Mouse (Mus musculus) embryonic facial prominence, embryonic 14.5 days (tissue): ENCODE results near the gene Sgms1. TPM values are rescaled to one million over a fixed set of nuclear protein-coding genes. Genes with fewer than 3 reads are reported as not detected.
A peak's percentile ranks its signal among the peaks of the same experiment; 100 is the strongest.

Experiments used
- ATAC-seq: fragments of 200-750 bp; cut with Nextera tagmentation; 2 replicates; pipeline ENCODE4 v1.8.0; 2017; ENCODE audit warnings: low read depth, moderate number of reproducible peaks, moderate TSS enrichment
- DNase-seq: peaks from one replicate; pipeline ENCODE4 v3.0.0-alpha.2; 2015; ENCODE audit warnings: low spot score
- H3K27ac ChIP-seq: fragments of 300-500 bp; sonication (generic); replicated peaks from 2 replicates; pipeline ENCODE4 v1.5.1; 2014; ENCODE audit warnings: low read depth, mild to moderate bottlenecking, low read length, moderate library complexity
- H3K27me3 ChIP-seq: fragments of 300-500 bp; sonication (generic); replicated peaks from 2 replicates; pipeline ENCODE4 v1.6.1; 2014; ENCODE audit warnings: low read length; ENCODE audit not compliant: control insufficient read depth, insufficient read depth
- H3K36me3 ChIP-seq: fragments of 300-500 bp; sonication (generic); 2 replicates; pipeline ENCODE4 v1.6.1; 2014; ENCODE audit warnings: low read length, mixed read lengths; ENCODE audit not compliant: control insufficient read depth, insufficient read depth
- H3K4me1 ChIP-seq: fragments of 300-500 bp; sonication (generic); 2 replicates; pipeline ENCODE4 v1.6.1; 2014; ENCODE audit warnings: antibody characterized with exemption, low read length; ENCODE audit not compliant: control insufficient read depth, insufficient read depth
- H3K4me2 ChIP-seq: fragments of 300-500 bp; sonication (generic); 2 replicates; pipeline ENCODE4 v1.6.1; 2014; ENCODE audit warnings: low read depth, mild to moderate bottlenecking, low read length, moderate library complexity, mixed read lengths
- H3K4me3 ChIP-seq: fragments of 300-500 bp; sonication (generic); 2 replicates; pipeline ENCODE4 v1.5.1; 2014; ENCODE audit warnings: low read depth, mild to moderate bottlenecking, low read length
- H3K9ac ChIP-seq: fragments of 300-500 bp; sonication (generic); 2 replicates; pipeline ENCODE4 v1.6.1; 2014; ENCODE audit warnings: low read depth, mild to moderate bottlenecking, low read length, moderate library complexity, mixed read lengths
- H3K9me3 ChIP-seq: fragments of 300-500 bp; sonication (generic); 2 replicates; pipeline ENCODE4 v1.6.1; 2016; ENCODE audit warnings: low read length; ENCODE audit not compliant: control insufficient read depth
- WGBS: fragments of 180-500 bp; shearing (Covaris S2); extraction: QIAGEN DNeasy Blood & Tissue Kit; methylation state at CpG from one replicate; pipeline ENCODE4 v1.1.7; 2014; 5-methylcytosine and 5-hydroxymethylcytosine counted together
- polyA plus RNA-seq: library from polyadenylated mRNA; unstranded; fragments of >200 nt; fragmentation: Nextera tagmentation; extraction: Ambion mirVana; gene quantifications from 2 replicates; pipeline ENCODE4 v1.2.1, GENCODE M21; 2014

Sgms1 gene
- polyA plus RNA-seq: 29.7 and 31.3 TPM in 2 replicates

- peak within 1 kb of the TSS; percentile 87 for H3K4me3 ChIP-seq
- H3K4me1 ChIP-seq: no peaks in the 10 kb centered on the region
- no peaks in the 10 kb centered on the region for H3K27me3 ChIP-seq
- DNase-seq (peak; percentile 97), ATAC-seq (peak; percentile 96)
- no peaks in the 10 kb centered on the region for H3K9me3 ChIP-seq
- peak within 1 kb of the TSS; percentile 90 for H3K4me2 ChIP-seq
- 0% methylated on average over 21 of the region's 68 CpGs for WGBS
- H3K27ac ChIP-seq: peak within 1 kb of the TSS; percentile 95
- H3K36me3 ChIP-seq: no peaks in the 10 kb centered on the region
- peak within 1 kb of the TSS; percentile 86 for H3K9ac ChIP-seq
These were observed at the start of gene Sgms1 for GRCm38 (mm10) chr19:32389001-32389871. Gene Sgms1 (minus strand): TSS chr19:32389714.

- H3K9ac ChIP-seq: no peak overlapping the region
- WGBS: 83% methylated on average over 3 of the region's 3 CpGs
These were observed 36.3 kb upstream of the Sgms1 start for GRCm38 (mm10) chr19:32425856-32426255.

DNA sequence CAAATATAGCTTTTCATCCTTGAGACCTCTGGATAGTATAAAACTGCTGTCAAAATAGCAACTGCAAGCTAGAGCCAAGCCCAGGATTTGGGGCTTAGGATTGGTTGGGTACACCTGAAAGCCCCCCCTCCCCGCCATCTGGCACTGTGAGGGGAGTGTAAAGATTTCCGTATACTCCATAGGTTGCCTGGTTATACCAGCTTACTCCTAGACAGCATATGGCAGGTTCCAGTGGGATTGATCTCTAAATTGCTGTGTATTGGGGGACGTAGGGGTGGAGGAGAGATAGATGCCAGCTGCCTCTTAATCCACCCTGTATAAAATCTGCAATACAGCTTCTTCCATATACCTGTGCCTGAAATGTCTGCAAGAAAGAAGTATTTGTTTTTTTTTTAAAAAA, 35.2 kb upstream of the Sgms1 start:
- H3K9me3 ChIP-seq: no peaks in the 10 kb centered on the region
- ATAC-seq (0 out of 2 replicates have a peak, but pooled peaks have one; percentile 26), DNase-seq (no peak)

More at GRCm38 (mm10) chr19:32425856-32426255, 36.3 kb upstream of the Sgms1 start:
- no peaks in the 10 kb centered on the region for H3K9me3 ChIP-seq
- H3K4me1 ChIP-seq: no peaks in the 10 kb centered on the region
- no peak overlapping the region for H3K4me2 ChIP-seq
- no peak overlapping the region for H3K4me3 ChIP-seq
- no peak overlapping the region for H3K27ac ChIP-seq
- no peaks in the 10 kb centered on the region for H3K27me3 ChIP-seq
- ATAC-seq (no peak), DNase-seq (no peak)
- H3K36me3 ChIP-seq: no peaks in the 10 kb centered on the region

DNA sequence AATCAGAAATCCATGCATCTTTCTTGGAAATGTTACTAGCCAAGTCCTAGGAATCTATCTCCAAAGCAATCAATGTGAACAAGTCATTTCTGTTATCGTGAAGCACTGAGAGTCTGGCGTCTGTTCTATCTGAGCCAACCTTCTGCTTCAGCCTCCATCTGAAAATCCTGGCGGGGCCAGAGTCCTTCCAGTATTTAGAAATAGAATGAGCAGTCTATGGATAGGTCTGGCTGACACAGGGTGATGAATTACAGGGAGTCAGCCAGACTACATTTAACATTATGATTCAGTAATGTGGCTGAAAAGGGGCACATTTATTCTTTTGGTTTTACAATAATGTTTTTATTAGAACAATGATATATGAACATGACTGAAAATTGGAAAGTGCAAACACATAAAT, 29.6 kb upstream of the Sgms1 start:
- Histone ChIP-seq H3K36me3 (no peaks in the 10 kb centered on the region), H3K9me3 (no peaks in the 10 kb centered on the region), H3K4me1 (no peaks in the 10 kb centered on the region), H3K9ac (no peak overlapping the region), H3K27me3 (no peaks in the 10 kb centered on the region), H3K4me3 (no peak overlapping the region), H3K27ac (no peak overlapping the region), H3K4me2 (no peak overlapping the region)
- no peak for DNase-seq
- no peak for ATAC-seq
- WGBS: 75% methylated on average over 3 of the region's 3 CpGs

More for the DNA sequence above, 35.2 kb upstream of the Sgms1 start:
- WGBS: 73% methylated on average over 3 of the region's 3 CpGs
- Histone ChIP-seq H3K9ac (no peak overlapping the region), H3K4me2 (no peak overlapping the region), H3K36me3 (no peaks in the 10 kb centered on the region), H3K27ac (no peak overlapping the region), H3K27me3 (no peaks in the 10 kb centered on the region), H3K4me3 (no peak overlapping the region), H3K4me1 (no peaks in the 10 kb centered on the region)

DNA sequence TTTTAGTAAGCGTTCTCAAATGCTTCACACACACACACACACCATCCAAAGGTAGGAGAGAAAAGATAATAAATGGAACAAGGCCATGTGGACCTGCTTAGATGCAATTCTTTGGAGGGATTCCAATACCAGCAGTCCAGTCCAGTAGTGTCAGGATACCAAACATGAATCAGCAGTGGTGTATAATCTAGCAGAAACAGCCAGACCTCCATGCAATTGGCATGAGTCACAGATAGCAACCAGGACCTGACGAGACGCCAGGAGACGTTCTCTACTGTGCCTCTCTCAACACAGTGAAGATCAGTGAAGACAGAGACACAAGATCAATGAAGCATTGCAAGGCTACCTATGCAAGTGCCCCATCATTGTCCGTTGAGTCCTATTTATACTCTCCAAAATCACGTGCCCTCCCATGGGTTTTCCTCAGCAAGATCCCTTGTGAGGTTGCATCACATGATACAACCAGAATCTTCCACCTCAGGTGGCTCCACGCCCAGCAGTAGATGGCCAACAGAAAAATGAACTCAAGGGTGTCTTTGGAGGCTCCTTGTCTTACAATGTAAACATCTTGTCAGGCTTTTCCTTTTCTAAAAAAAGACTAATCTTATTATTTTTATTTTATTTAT, 27.3 kb upstream of the Sgms1 start:
- Histone ChIP-seq H3K4me3 (no peak overlapping the region), H3K4me1 (no peaks in the 10 kb centered on the region), H3K36me3 (no peaks in the 10 kb centered on the region), H3K9ac (no peak overlapping the region), H3K27me3 (no peaks in the 10 kb centered on the region), H3K4me2 (no peak overlapping the region), H3K9me3 (no peaks in the 10 kb centered on the region), H3K27ac (no peak overlapping the region)
- WGBS: 89% methylated on average over 7 of the region's 7 CpGs
- DNase-seq (no peak), ATAC-seq (no peak)

DNA sequence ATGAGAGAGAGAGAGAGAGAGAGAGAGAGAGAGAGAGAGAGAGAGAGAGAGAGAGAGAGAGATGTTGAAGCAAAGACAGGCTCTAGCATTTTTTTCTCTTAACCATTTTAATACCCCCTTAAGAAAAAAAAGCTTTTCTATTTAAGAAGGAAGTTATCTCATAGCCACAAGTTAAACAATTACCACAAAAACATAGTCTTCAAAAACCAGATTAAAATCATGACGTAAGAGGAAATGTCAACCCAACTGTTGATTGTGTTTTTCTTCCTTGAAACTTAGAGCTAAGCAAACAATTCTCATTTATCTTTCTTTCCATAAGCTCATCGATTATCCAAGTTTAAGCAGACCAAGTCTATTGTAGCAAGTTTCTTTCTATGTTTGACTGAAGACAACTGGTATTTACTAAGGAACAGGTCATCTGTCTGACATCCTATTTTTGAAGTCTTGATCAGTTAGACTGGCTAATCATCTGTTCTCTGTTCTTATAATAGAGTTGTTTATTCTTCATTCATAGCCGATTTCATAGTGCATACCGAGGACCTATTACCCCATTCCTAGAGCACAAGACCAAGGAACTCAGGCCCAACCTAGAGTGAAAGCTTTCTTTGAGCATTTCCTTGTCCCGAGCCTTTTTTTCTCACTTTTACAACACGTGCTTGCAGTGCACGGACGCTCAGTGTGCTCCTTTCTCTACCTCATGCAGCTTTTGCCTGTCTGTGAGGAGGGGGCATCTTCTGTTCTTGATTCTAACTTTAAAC, 20.3 kb upstream of the Sgms1 start:
- H3K4me2 ChIP-seq: no peak overlapping the region
- no peaks in the 10 kb centered on the region for H3K27me3 ChIP-seq
- H3K27ac ChIP-seq: no peak overlapping the region
- H3K9me3 ChIP-seq: no peaks in the 10 kb centered on the region
- DNase-seq (no peak), ATAC-seq (no peak)
- no peaks in the 10 kb centered on the region for H3K36me3 ChIP-seq
- no peaks in the 10 kb centered on the region for H3K4me1 ChIP-seq
- WGBS: 69% methylated on average over 8 of the region's 8 CpGs
- H3K9ac ChIP-seq: no peak overlapping the region
- H3K4me3 ChIP-seq: no peak overlapping the region

- DNase-seq (no peak), ATAC-seq (no peak)
- Histone ChIP-seq H3K27ac (no peak overlapping the region), H3K9ac (no peak overlapping the region), H3K36me3 (no peaks in the 10 kb centered on the region), H3K9me3 (no peaks in the 10 kb centered on the region), H3K4me2 (no peak overlapping the region), H3K27me3 (no peaks in the 10 kb centered on the region), H3K4me3 (no peak overlapping the region), H3K4me1 (no peaks in the 10 kb centered on the region)
- WGBS: 67% methylated on average over 7 of the region's 7 CpGs
These were observed 17.2 kb upstream of the Sgms1 start for GRCm38 (mm10) chr19:32406717-32407116.

DNA sequence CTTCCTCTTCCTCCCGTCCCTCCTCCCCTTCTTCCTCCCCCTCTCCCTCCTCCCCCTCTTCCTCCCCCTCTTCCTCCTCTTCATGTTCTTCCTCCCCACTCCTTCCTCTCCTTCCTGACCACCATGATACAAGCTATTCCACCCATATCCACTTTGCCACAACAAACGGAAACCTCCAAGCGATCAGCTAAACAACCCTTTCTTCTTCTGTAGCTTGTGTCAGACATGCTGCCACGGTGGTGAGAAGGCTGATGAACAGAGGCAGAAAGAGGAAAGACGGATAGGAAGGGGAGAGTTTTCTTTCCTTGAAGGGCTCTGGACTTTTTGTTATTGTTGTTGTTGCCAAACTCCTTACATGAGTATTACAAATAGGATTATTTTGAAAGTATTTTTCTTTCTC, 14.9 kb upstream of the Sgms1 start:
- no peaks in the 10 kb centered on the region for H3K36me3 ChIP-seq
- ATAC-seq: no peak
- H3K9me3 ChIP-seq: no peaks in the 10 kb centered on the region
- H3K9ac ChIP-seq: no peak overlapping the region
- H3K27me3 ChIP-seq: no peaks in the 10 kb centered on the region
- no peak overlapping the region for H3K4me2 ChIP-seq
- no peak for DNase-seq
- no peak overlapping the region for H3K4me3 ChIP-seq
- WGBS: 68% methylated on average over 5 of the region's 5 CpGs
- H3K4me1 ChIP-seq: no peaks in the 10 kb centered on the region
- H3K27ac ChIP-seq: no peak overlapping the region
